Mouse (Mus musculus): ENCODE data around the gene AC129217.1.

GRCm38 (mm10) chr19:8841012-8841411 is 11.4 kb downstream of the AC129217.1 start:
- TF ChIP-seq POLR2A (IDR thresholded peaks at IDR 0.05; ENCODE audit: insufficient read depth, low read depth, low read length) (no peak), CTCF (IDR thresholded peaks at IDR 0.05) (no peak)

All from heart, adult 2 months (tissue).